Mouse (Mus musculus) hindbrain, embryonic 15.5 days (tissue): ENCODE measurements around the gene Phactr1. TPM values are rescaled to one million over a fixed set of nuclear protein-coding genes. Genes with fewer than 3 reads are reported as not detected.
A peak's percentile ranks its signal among the peaks of the same experiment; 100 is the strongest.

Source experiments
- ATAC-seq: fragments of 200-750 bp; cut with Nextera tagmentation; 2 replicates; pipeline ENCODE4 v1.8.0; 2017; ENCODE audit warnings: low read depth, moderate number of reproducible peaks, moderate TSS enrichment; ENCODE audit not compliant: low FRiP score
- H3K27ac ChIP-seq: fragments of 300-500 bp; sonication (generic); replicated peaks from 2 replicates; pipeline ENCODE4 v1.5.1; 2015; ENCODE audit warnings: mild to moderate bottlenecking, inconsistent platforms
- H3K27me3 ChIP-seq: fragments of 300-500 bp; sonication (generic); 2 replicates; pipeline ENCODE4 v1.6.1; 2015; ENCODE audit warnings: control low read depth, inconsistent platforms
- H3K36me3 ChIP-seq: fragments of 300-500 bp; sonication (generic); 2 replicates; pipeline ENCODE4 v1.6.1; 2015; ENCODE audit warnings: control low read depth, inconsistent platforms
- H3K4me1 ChIP-seq: fragments of 300-500 bp; sonication (generic); replicated peaks from 2 replicates; pipeline ENCODE4 v1.6.1; 2015; ENCODE audit warnings: control low read depth, inconsistent platforms
- H3K4me2 ChIP-seq: fragments of 300-500 bp; sonication (generic); 2 replicates; pipeline ENCODE4 v1.6.1; 2015; ENCODE audit warnings: moderate library complexity, mild to moderate bottlenecking, inconsistent platforms
- H3K4me3 ChIP-seq: fragments of 300-500 bp; sonication (generic); 2 replicates; pipeline ENCODE4 v1.5.1; 2015; ENCODE audit warnings: mild to moderate bottlenecking, inconsistent platforms
- H3K9ac ChIP-seq: fragments of 300-500 bp; sonication (generic); 2 replicates; pipeline ENCODE4 v1.6.1; 2015; ENCODE audit warnings: inconsistent platforms
- H3K9me3 ChIP-seq: fragments of 300-500 bp; sonication (generic); 2 replicates; pipeline ENCODE4 v1.6.1; 2016; ENCODE audit warnings: control low read depth, inconsistent platforms
- WGBS: fragments of 180-500 bp; shearing (Covaris S2); methylation state at CpG from one replicate; pipeline ENCODE4 v1.1.7; 2015; 5-methylcytosine and 5-hydroxymethylcytosine counted together
- polyA plus RNA-seq: library from polyadenylated mRNA; unstranded; fragments of >200 nt; fragmentation: Nextera tagmentation; extraction: Ambion mirVana; gene quantifications from 2 replicates; pipeline ENCODE4 v1.2.1, GENCODE M21; 2015

Gene Phactr1
- polyA plus RNA-seq, 1 experiment from 2014 or later: 56.0 TPM

DNA sequence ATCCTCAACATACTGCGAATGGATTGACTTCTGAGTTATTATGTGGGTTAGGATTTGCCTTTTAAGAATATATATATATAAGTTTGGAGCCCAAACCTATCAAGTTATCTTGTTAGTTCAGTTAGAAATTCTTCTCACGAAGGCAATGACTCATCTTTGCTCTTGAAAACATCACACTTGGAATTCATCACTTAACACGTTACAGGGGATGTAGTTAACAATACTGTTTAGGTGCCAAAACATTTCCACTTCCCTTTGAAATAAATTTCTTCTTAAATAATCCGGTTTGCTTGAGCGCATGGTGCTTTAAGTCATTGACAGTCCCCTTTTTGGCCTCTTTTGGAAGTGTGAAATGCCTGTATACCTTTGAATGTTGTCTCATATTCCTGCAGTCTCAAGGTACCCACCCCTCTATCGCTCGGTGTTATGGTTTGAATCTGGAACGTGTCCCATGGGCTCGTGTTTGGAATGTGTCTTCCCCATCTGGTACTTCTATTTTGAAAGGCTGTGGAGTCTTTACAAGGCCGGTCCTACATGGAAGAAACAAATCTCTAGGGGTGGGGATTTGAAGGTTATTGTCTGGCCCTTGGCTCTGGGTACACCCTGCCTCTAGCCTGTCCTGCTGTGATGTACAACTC lies 80.6 kb downstream of the Phactr1 start:
- H3K36me3 ChIP-seq: no peaks in the 10 kb centered on the region
- H3K27ac ChIP-seq: no peak overlapping the region
- no peaks in the 10 kb centered on the region for H3K9me3 ChIP-seq
- H3K4me1 ChIP-seq: peaks cover 32% of the 10 kb centered on the region
- no peak overlapping the region for H3K4me2 ChIP-seq
- WGBS: 90% methylated on average over 10 of the region's 10 CpGs
- H3K4me3 ChIP-seq: no peak overlapping the region
- H3K27me3 ChIP-seq: no peaks in the 10 kb centered on the region
- ATAC-seq: no peak
- H3K9ac ChIP-seq: no peak overlapping the region

DNA sequence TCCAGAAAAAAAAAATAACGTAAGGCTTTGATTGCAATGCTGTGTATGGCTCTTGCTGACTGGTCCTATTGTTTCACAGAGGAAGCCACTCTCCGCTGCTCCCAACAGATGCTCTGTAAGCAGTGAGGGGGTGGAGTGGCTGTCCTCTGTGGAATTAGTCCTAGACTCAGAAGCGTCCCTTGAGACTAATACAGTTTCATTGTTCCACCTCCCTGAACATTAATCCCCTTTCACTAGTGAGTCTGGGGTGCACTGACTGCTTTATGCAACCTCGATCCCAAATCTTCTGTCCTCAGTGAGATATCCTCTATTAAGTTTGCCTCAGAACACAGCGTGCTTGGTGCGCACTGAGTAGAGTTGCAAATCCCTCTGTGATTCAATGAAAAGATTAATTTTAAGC lies 91.9 kb downstream of the Phactr1 start:
- no peak for ATAC-seq
- no peak overlapping the region for H3K27ac ChIP-seq
- no peaks in the 10 kb centered on the region for H3K27me3 ChIP-seq
- no peak overlapping the region for H3K4me3 ChIP-seq
- peaks cover 11% of the 10 kb centered on the region; the same call in 1 of the 2 replicates for H3K4me1 ChIP-seq
- H3K36me3 ChIP-seq: no peaks in the 10 kb centered on the region
- H3K4me2 ChIP-seq: no peak overlapping the region
- WGBS: 33% methylated on average over 6 of the region's 6 CpGs
- no peaks in the 10 kb centered on the region for H3K9me3 ChIP-seq
- H3K9ac ChIP-seq: no peak overlapping the region

DNA sequence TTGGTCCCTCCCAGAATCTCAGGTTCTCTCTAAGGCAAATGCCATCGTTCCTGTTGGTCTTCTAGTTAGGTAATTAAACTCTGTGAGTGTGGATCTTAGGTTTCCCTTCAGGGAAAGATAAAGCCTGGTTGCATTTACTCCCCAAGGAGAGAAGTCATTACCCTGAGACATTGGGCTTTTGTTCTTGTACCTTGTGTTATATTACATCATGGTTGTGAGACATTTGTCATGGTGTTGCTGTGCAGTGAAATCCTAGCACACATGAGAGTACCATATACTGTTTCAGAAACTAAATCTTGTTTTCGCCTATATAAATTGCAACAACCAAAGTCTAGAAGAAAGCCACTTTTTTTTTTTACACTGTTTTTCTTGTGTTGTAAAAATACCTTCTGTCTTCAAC lies 93.6 kb downstream of the Phactr1 start:
- Histone ChIP-seq H3K36me3 (no peaks in the 10 kb centered on the region), H3K4me1 (peaks cover 11% of the 10 kb centered on the region; the same call in 1 of the 2 replicates), H3K4me3 (no peak overlapping the region), H3K27ac (no peak overlapping the region), H3K27me3 (no peaks in the 10 kb centered on the region), H3K9ac (no peak overlapping the region), H3K4me2 (no peak overlapping the region), H3K9me3 (no peaks in the 10 kb centered on the region)
- ATAC-seq: no peak
- 70% methylated on average over 2 of the region's 2 CpGs for WGBS

DNA sequence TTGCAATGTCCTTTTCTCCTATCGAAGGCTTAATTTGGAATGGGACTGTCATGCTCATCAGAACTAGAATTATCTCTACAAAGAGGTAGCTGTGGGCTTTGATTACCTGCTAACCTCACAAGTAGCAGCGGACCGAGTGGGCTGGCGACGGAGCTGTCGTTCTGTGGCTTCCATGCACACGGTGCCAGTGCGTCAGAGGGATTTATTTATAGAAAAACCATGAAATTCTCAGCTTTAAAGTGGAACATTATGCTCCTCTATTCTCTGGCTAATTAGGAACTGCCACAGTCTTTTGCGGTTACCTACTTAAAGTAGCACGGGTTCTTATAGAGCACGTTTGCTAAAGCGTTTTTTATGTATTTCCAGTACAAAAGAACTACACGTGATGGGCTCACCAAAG lies 101.7 kb downstream of the Phactr1 start:
- 52% methylated on average over 13 of the region's 13 CpGs for WGBS

DNA sequence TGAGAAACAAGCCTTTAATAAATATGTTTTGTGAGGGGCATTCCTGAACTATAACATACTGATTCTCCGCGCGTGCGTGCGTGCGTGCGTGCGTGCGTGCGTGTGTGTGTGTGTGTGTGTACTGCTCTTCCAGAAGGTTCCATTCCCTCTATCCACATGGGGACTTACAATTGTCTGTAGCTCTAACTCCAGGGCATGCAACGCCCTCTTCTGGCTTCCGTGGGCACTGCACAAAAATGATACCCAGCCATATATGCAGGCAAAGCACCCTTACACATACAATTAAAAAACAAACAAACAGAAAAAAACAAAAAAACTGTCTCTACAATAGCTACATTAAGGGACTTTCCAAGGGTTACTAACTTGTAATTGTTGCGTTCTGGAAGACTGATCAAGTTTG lies 108.8 kb downstream of the Phactr1 start:
- H3K9me3 ChIP-seq: no peaks in the 10 kb centered on the region
- ATAC-seq: no peak
- H3K27ac ChIP-seq: no peak overlapping the region
- 0 out of 2 replicates have a peak, but pooled peaks cover 5% of the 10 kb centered on the region for H3K4me1 ChIP-seq
- no peaks in the 10 kb centered on the region for H3K36me3 ChIP-seq
- H3K4me2 ChIP-seq: no peak overlapping the region
- WGBS: 88% methylated on average over 13 of the region's 13 CpGs
- H3K9ac ChIP-seq: no peak overlapping the region
- H3K4me3 ChIP-seq: no peak overlapping the region
- no peaks in the 10 kb centered on the region for H3K27me3 ChIP-seq

More for the DNA sequence above, 101.7 kb downstream of the Phactr1 start:
- Histone ChIP-seq H3K9me3 (no peaks in the 10 kb centered on the region), H3K4me3 (no peak overlapping the region), H3K4me1 (0 out of 2 replicates have a peak, but pooled peaks cover 7% of the 10 kb centered on the region), H3K36me3 (no peaks in the 10 kb centered on the region), H3K27me3 (no peaks in the 10 kb centered on the region), H3K4me2 (no peak overlapping the region), H3K9ac (no peak overlapping the region), H3K27ac (no peak overlapping the region)
- no peak for ATAC-seq

DNA sequence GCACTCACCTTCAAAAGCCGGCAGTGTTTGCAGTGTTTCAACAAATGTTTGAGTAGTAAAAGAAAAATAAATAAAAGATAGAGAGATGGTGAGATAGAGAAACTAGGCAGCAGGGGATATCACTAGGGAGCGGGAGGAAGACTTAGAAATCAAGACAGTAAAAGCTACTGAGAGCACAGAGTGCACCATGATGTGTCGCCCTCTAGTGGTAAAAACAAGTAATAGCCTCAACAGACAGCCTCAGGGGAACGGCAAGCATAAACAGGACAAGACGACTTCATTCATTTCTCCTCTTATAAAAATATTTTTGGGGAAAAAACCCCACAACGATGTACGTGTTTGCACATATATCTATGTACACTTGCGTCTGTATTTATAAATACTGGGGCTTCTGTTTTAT lies 111.9 kb downstream of the Phactr1 start:
- Histone ChIP-seq H3K9me3 (no peaks in the 10 kb centered on the region), H3K27me3 (no peaks in the 10 kb centered on the region), H3K27ac (no peak overlapping the region), H3K4me2 (peak overlapping the region; percentile 42), H3K9ac (0 out of 2 replicates have a peak overlapping the region, but pooled peaks have one; percentile 10), H3K4me1 (0 out of 2 replicates have a peak, but pooled peaks cover 5% of the 10 kb centered on the region), H3K4me3 (0 out of 2 replicates have a peak overlapping the region, but pooled peaks have one; percentile 0), H3K36me3 (no peaks in the 10 kb centered on the region)
- no peak for ATAC-seq
- 23% methylated on average over 8 of the region's 8 CpGs for WGBS

DNA sequence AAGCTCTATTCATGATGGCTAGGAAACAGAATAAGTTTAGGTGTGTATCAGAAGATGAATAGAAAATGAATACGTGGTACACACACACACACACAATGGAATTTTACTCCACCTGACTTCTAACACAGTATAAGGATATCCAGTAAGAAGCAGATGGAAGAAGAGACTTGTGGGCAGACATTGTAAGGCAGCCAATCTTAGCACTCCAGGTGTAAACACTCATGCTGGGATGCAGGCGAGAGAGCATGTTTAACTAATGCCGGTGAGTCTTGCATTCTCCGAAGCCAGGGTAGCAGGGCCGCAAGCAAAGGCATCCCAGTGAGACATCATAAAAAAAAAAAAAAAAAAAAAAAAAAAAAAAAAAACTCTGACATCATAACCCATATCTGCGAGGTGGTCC lies 120.1 kb downstream of the Phactr1 start:
- Histone ChIP-seq H3K27me3 (no peaks in the 10 kb centered on the region), H3K9ac (no peak overlapping the region), H3K27ac (no peak overlapping the region), H3K4me1 (0 out of 2 replicates have a peak, but pooled peaks cover 6% of the 10 kb centered on the region), H3K4me2 (no peak overlapping the region), H3K36me3 (no peaks in the 10 kb centered on the region), H3K9me3 (no peaks in the 10 kb centered on the region), H3K4me3 (no peak overlapping the region)
- no peak for ATAC-seq
- 86% methylated on average over 6 of the region's 6 CpGs for WGBS

DNA sequence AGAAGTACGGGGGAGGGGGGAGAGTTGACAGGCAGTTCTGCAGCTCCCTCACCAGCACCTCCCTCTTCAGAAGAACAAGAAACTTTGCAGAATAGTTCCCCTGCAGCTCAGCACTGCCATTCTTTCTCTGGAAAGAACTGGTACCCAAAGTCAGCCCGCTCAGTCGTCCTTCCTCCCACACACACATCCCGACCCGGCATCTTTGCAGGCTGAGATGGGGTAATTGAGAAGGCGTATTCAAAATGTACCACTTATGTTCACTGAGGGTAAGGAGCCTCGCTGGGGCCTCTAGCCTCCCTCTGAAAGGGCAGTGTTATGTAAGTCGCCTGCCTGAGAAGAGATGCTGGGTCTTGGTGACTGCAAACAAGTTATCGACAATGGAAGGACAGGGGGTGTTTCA lies 123.9 kb downstream of the Phactr1 start:
- WGBS: 24% methylated on average over 9 of the region's 9 CpGs
- Histone ChIP-seq H3K4me2 (no peak overlapping the region), H3K27me3 (no peaks in the 10 kb centered on the region), H3K4me3 (no peak overlapping the region), H3K4me1 (0 out of 2 replicates have a peak, but pooled peaks cover 6% of the 10 kb centered on the region), H3K9me3 (no peaks in the 10 kb centered on the region), H3K36me3 (no peaks in the 10 kb centered on the region), H3K9ac (no peak overlapping the region), H3K27ac (no peak overlapping the region)
- ATAC-seq: 0 out of 2 replicates have a peak, but pooled peaks have one; percentile 8

DNA sequence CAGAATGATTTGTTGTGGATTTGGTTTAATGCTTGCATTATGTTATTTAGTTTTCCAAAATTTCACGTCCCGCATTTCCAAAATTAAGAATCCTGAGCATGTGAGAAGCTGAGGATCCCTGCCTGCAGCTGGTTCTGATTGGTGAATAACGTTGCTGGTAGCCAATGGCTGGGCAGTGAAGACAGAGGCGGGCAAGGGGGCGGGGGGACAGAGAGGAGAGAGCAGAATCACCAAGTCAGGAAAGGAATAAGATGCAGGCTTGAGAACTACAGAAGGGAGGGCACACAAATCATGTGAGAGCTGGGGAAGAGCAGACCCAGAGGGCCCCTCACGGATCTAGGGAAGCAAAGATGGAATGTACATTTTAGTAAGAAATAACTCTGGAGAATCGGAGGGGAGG lies 132.3 kb downstream of the Phactr1 start:
- Histone ChIP-seq H3K36me3 (no peaks in the 10 kb centered on the region), H3K9me3 (no peaks in the 10 kb centered on the region), H3K4me2 (peak overlapping the region; percentile 51), H3K27me3 (no peaks in the 10 kb centered on the region), H3K27ac (no peak overlapping the region), H3K4me1 (peaks cover 16% of the 10 kb centered on the region), H3K9ac (no peak overlapping the region), H3K4me3 (peak overlapping the region; percentile 15; the same call in 1 of the 2 replicates)
- peak; percentile 81 for ATAC-seq
- 15% methylated on average over 7 of the region's 7 CpGs for WGBS

DNA sequence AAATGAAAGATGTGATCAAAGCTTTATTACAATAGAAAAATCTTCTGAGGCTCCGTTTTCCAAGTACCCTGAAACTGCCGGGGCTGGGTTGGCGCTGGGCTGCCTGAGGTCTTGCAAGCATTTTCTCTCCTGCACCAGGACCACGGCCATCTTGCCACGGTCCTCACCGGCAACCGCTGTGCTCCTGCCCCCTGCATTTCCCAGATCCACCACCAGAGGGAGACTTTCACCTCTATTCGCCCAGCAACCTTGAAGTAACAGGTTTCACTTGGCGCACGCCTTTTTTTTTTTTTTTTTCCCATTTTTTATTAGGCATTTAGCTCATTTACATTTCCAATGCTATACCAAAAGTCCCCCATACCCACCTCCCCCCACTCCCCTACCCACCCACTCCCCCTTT lies 138.0 kb downstream of the Phactr1 start:
- H3K27ac ChIP-seq: no peak overlapping the region
- no peaks in the 10 kb centered on the region for H3K9me3 ChIP-seq
- no peaks in the 10 kb centered on the region for H3K36me3 ChIP-seq
- H3K27me3 ChIP-seq: no peaks in the 10 kb centered on the region
- no peak overlapping the region for H3K4me3 ChIP-seq
- H3K4me1 ChIP-seq: peaks cover 29% of the 10 kb centered on the region
- H3K4me2 ChIP-seq: no peak overlapping the region
- 51% methylated on average over 10 of the region's 10 CpGs for WGBS
- H3K9ac ChIP-seq: no peak overlapping the region
- no peak for ATAC-seq

DNA sequence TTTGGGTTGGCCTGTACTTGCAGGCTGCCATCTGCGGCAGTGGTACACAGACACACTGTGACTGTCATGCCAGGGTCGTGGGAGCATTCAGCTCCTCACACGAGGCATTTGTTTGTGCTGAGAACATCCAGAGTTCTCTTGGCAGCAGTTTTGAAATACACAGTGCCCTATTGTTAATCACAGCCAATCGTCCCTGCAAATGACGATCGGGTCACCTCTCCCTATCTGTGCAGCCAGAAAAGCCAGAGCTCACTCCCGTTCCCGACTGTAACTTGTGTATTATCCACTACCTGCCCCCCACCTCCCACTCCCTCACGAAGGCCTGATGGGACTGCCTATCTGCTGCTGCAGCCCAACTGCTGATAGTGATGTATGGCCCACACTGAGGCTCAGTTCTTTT lies 140.1 kb downstream of the Phactr1 start:
- Histone ChIP-seq H3K36me3 (no peaks in the 10 kb centered on the region), H3K4me1 (peaks cover 23% of the 10 kb centered on the region; the same call in 1 of the 2 replicates), H3K4me3 (no peak overlapping the region), H3K27me3 (no peaks in the 10 kb centered on the region), H3K9ac (no peak overlapping the region), H3K27ac (no peak overlapping the region), H3K9me3 (no peaks in the 10 kb centered on the region), H3K4me2 (no peak overlapping the region)
- ATAC-seq: peak; percentile 72
- WGBS: 34% methylated on average over 9 of the region's 9 CpGs

DNA sequence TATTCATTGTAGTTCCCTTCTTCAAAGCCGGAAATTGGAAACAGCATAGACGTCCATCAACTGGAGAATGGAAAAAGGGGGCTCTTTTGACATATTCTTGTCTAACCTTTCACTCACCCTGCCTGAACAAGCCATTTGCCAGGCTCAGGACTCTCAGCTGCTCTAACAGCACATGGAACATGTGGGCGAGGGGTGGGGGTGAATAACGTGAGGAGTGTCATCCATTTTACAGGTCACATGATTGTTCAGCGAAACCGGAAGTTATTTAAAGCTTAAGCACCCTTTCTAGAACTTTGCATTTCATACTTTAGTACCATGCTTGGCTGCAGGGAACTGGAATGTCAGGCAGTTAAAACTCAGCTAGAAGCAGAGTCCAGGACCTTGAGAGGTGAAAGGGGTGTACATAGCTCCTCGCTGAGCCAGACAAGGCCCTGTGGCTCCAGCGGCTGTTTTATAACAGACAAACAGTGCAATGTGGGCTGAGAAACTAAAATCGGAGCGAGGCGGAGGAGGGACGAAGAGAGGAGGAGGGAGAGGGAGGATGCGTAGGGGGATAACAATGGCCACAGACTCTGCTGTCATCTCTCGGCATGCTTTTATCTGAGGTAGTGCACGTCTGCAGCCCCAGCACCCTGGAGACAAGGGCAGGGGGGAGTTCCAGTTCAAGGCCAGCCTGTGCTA lies 141.1 kb downstream of the Phactr1 start:
- no peak for ATAC-seq
- Histone ChIP-seq H3K4me2 (no peak overlapping the region), H3K36me3 (no peaks in the 10 kb centered on the region), H3K27ac (no peak overlapping the region), H3K9ac (no peak overlapping the region), H3K27me3 (no peaks in the 10 kb centered on the region), H3K4me3 (no peak overlapping the region), H3K4me1 (peaks cover 23% of the 10 kb centered on the region; the same call in 1 of the 2 replicates), H3K9me3 (no peaks in the 10 kb centered on the region)
- 44% methylated on average over 15 of the region's 15 CpGs for WGBS
